Mouse (Mus musculus) cerebellum, adult 2 months (tissue): ENCODE results near the gene Rhbdl1.

Experiments
- CTCF ChIP-seq: fragments of 200-500 bp; IDR thresholded peaks from 2 replicates; pipeline ENCODE4 v1.5.1; 2011; ENCODE audit warnings: low read depth, mild to moderate bottlenecking, control low read depth, low read length, moderate library complexity, borderline replicate concordance; ENCODE audit not compliant: insufficient read depth
- POLR2A ChIP-seq: fragments of 200-500 bp; IDR thresholded peaks from 2 replicates; pipeline ENCODE4 v1.6.1; 2011; ENCODE audit warnings: low read length, control low read depth, borderline replicate concordance; ENCODE audit not compliant: insufficient read depth

DNA sequence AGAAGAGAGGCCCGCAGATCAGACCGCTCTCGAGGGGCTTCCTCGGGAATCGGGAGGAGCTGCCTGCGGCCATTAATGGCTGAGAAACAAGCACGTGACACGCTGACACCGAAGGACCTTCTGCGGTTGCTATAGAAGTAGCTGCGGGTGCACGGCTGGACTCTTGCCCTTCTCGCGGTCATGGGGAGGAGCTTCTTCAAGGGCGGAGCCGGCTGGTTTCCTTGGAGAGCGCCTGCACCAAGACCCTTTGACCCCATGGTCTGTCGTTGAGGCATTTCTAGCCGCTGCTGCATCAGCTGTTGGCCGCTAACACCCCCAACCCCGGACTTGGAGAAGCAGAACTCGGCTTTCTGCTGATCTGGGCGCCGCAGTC is 3.8 kb downstream of the Rhbdl1 start, which contains the start of gene Stub1:
- TF ChIP-seq CTCF (no peak), POLR2A (no peak)
